Mouse (Mus musculus) heart, embryonic 16.5 days (tissue): ENCODE results near the gene Acbd6. TPM values are rescaled to one million over a fixed set of nuclear protein-coding genes. Genes with fewer than 3 reads are reported as not detected.

Source experiments
- ATAC-seq: fragments of 200-750 bp; cut with Nextera tagmentation; replicated peaks from 2 replicates; pipeline ENCODE4 v1.8.0; 2017; ENCODE audit warnings: moderate number of reproducible peaks; ENCODE audit not compliant: insufficient read depth, low FRiP score; ENCODE audit errors: extremely low read depth
- H3K27ac ChIP-seq: fragments of 300-500 bp; sonication (generic); 2 replicates; pipeline ENCODE4 v1.5.1; 2014; ENCODE audit warnings: mild to moderate bottlenecking, low read length, control low read depth, moderate library complexity
- H3K27me3 ChIP-seq: fragments of 300-500 bp; sonication (generic); 2 replicates; pipeline ENCODE4 v1.6.1; 2014; ENCODE audit warnings: low read length, mixed read lengths; ENCODE audit not compliant: control insufficient read depth, insufficient read depth
- H3K36me3 ChIP-seq: fragments of 300-500 bp; sonication (generic); 2 replicates; pipeline ENCODE4 v1.6.1; 2014; ENCODE audit not compliant: control insufficient read depth, insufficient read depth
- H3K4me1 ChIP-seq: fragments of 300-500 bp; sonication (generic); 2 replicates; pipeline ENCODE4 v1.6.1; 2014; ENCODE audit warnings: low read length, mixed read lengths; ENCODE audit not compliant: control insufficient read depth, insufficient read depth
- H3K4me2 ChIP-seq: fragments of 300-500 bp; sonication (generic); 2 replicates; pipeline ENCODE4 v1.6.1; 2014; ENCODE audit warnings: low read depth, mild to moderate bottlenecking, control low read depth, low read length
- H3K4me3 ChIP-seq: fragments of 300-500 bp; sonication (generic); 2 replicates; pipeline ENCODE4 v1.5.1; 2014; ENCODE audit warnings: mild to moderate bottlenecking, control low read depth, low read length
- H3K9ac ChIP-seq: fragments of 300-500 bp; sonication (generic); 2 replicates; pipeline ENCODE4 v1.6.1; 2014; ENCODE audit warnings: low read length, control low read depth
- H3K9me3 ChIP-seq: fragments of 300-500 bp; sonication (generic); replicated peaks from 2 replicates; pipeline ENCODE4 v1.6.1; 2016; ENCODE audit warnings: low read length; ENCODE audit not compliant: control insufficient read depth
- WGBS: fragments of 180-500 bp; shearing (Covaris S2); extraction: QIAGEN DNeasy Blood & Tissue Kit; methylation state at CpG from one replicate; pipeline ENCODE4 v1.1.7; 2014; 5-methylcytosine and 5-hydroxymethylcytosine counted together
- polyA plus RNA-seq: library from polyadenylated mRNA; unstranded; fragments of >200 nt; fragmentation: Nextera tagmentation; extraction: Ambion mirVana; gene quantifications from 2 replicates; pipeline ENCODE4 v1.2.1, GENCODE M21; 2015

Gene Acbd6
- polyA plus RNA-seq, 1 experiment from 2014 or later, result 55.4 TPM

GRCm38 (mm10) chr1:155737017-155737808 is 179.3 kb downstream of the Acbd6 start:
- H3K9me3 ChIP-seq, result no peaks in the 10 kb centered on the region
- peaks cover 27% of the 10 kb centered on the region for H3K4me1 ChIP-seq
- H3K27ac ChIP-seq, result no peak overlapping the region
- H3K27me3 ChIP-seq, result peaks cover 91% of the 10 kb centered on the region
- H3K36me3 ChIP-seq, result no peaks in the 10 kb centered on the region
- no peak overlapping the region for H3K9ac ChIP-seq
- peak overlapping the region; percentile 6 for H3K4me3 ChIP-seq
- peak overlapping the region; percentile 10; the same call in 1 of the 2 replicates for H3K4me2 ChIP-seq
- WGBS, result under 1% methylated on average over 58 of the region's 58 CpGs
- ATAC-seq, result no peak

GRCm38 (mm10) chr1:155737809-155738383 is 180.0 kb downstream of the Acbd6 start:
- Histone ChIP-seq H3K4me1 (peaks cover 34% of the 10 kb centered on the region), H3K27me3 (peaks cover 91% of the 10 kb centered on the region), H3K9me3 (no peaks in the 10 kb centered on the region), H3K4me3 (peak overlapping the region; percentile 6; the same call in 1 of the 2 replicates), H3K9ac (no peak overlapping the region), H3K4me2 (peak overlapping the region; percentile 10; the same call in 1 of the 2 replicates), H3K27ac (no peak overlapping the region), H3K36me3 (no peaks in the 10 kb centered on the region)
- 1% methylated on average over 25 of the region's 25 CpGs for WGBS
- ATAC-seq, result no peak

Other genes starting within 250 kb of the Acbd6 start
- 9.1 and 9.3 TPM in 2 replicates for gene Xpr1, start 140.7 kb upstream of the Acbd6 start, polyA plus RNA-seq
- gene Lhx4, start 193.6 kb downstream of the Acbd6 start, polyA plus RNA-seq, result not detected in 2 replicates